Mouse (Mus musculus): ENCODE data around the gene Kl.

Gene Kl

DNA sequence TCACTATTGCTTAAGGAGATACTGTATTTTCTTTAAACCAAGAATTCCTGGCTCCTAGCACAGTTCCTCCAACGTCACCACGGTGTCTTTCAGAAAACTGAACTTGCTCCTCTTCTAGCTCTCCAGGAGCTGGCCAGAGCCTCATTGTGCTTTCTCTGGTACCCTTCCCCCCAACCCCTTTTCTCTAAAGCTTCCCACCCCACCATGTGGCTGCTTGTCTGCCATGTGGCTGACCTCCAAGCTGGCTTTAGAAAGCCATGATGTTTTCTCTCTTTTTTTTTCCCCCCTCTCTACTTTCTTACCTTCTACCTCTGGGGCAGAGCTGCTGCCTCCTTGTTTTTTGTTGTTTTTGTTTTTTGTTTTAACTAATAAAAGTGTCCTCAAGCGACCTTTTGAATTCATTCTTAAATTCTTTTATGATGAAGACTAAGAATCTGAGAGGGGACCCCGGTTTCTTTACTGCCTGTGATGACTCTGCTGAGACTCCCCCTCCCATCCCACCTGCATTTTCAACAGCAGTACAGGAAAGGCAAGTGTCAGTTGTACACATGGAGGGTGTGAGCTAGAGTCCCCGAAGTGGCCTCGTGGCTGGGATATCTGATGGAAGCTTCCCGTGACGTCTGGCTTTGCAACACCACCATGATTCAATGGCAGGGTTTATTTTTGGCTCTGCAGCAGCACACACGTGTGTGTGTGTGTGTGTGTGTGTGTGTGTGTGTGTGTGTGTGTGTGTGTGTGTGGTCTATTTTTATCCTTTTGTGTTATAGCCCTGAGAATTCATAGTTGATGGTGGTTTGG is 82.5 kb downstream of the Kl start:
- no peak for DNase-seq

GRCm38 (mm10) chr5:151037871-151038270 is 85.5 kb downstream of the Kl start:
- DNase-seq: no peak

- DNase-seq: peak; percentile 74
Measured at GRCm38 (mm10) chr5:151042911-151043310, 90.5 kb downstream of the Kl start.

Data from kidney, adult 11 months (tissue).